Mouse (Mus musculus) midbrain, embryonic 16.5 days (tissue): Measurements from ENCODE around the gene Fgfr2. TPM values are rescaled to one million over a fixed set of nuclear protein-coding genes. Genes with fewer than 3 reads are reported as not detected.
A peak's percentile ranks its signal among the peaks of the same experiment; 100 is the strongest.

Experiments
- ATAC-seq: fragments of 200-750 bp; cut with Nextera tagmentation; 2 replicates; pipeline ENCODE4 v1.8.0; 2017; ENCODE audit warnings: moderate TSS enrichment
- H3K27ac ChIP-seq: fragments of 300-500 bp; sonication (generic); 2 replicates; pipeline ENCODE4 v1.5.1; 2014; ENCODE audit warnings: mild to moderate bottlenecking, low read length, mixed read lengths
- H3K27me3 ChIP-seq: fragments of 300-500 bp; sonication (generic); 2 replicates; pipeline ENCODE4 v1.6.1; 2014; ENCODE audit warnings: low read depth, low read length, mixed read lengths; ENCODE audit not compliant: control insufficient read depth, insufficient read depth
- H3K36me3 ChIP-seq: fragments of 300-500 bp; sonication (generic); 2 replicates; pipeline ENCODE4 v1.6.1; 2014; ENCODE audit warnings: mild to moderate bottlenecking, low read length, moderate library complexity, mixed read lengths; ENCODE audit not compliant: control insufficient read depth, insufficient read depth
- H3K4me1 ChIP-seq: fragments of 300-500 bp; sonication (generic); 2 replicates; pipeline ENCODE4 v1.6.1; 2014; ENCODE audit warnings: mild to moderate bottlenecking, low read length, mixed read lengths; ENCODE audit not compliant: control insufficient read depth, insufficient read depth
- H3K4me2 ChIP-seq: fragments of 300-500 bp; sonication (generic); 2 replicates; pipeline ENCODE4 v1.6.1; 2014; ENCODE audit warnings: mild to moderate bottlenecking, low read length, mixed read lengths
- H3K4me3 ChIP-seq: fragments of 300-500 bp; sonication (generic); 2 replicates; pipeline ENCODE4 v1.5.1; 2014; ENCODE audit warnings: low read depth, mild to moderate bottlenecking, low read length, moderate library complexity, mixed read lengths
- H3K9ac ChIP-seq: fragments of 300-500 bp; sonication (generic); 2 replicates; pipeline ENCODE4 v1.6.1; 2014; ENCODE audit warnings: low read depth, low read length, mixed read lengths
- H3K9me3 ChIP-seq: fragments of 300-500 bp; sonication (generic); replicated peaks from 2 replicates; pipeline ENCODE4 v1.6.1; 2014; ENCODE audit warnings: mild to moderate bottlenecking, low read length, mixed read lengths; ENCODE audit not compliant: control insufficient read depth, poor library complexity, severe bottlenecking
- WGBS: fragments of 180-500 bp; shearing (Covaris S2); extraction: QIAGEN DNeasy Blood & Tissue Kit; methylation state at CpG from one replicate; pipeline ENCODE4 v1.1.7; 2014; 5-methylcytosine and 5-hydroxymethylcytosine counted together
- polyA plus RNA-seq: library from polyadenylated mRNA; unstranded; fragments of >200 nt; fragmentation: Nextera tagmentation; extraction: Ambion mirVana; gene quantifications from 2 replicates; pipeline ENCODE4 v1.2.1, GENCODE M21; 2015

Fgfr2 gene
- polyA plus RNA-seq, 1 experiment from 2014 or later, result 23.8 TPM

DNA sequence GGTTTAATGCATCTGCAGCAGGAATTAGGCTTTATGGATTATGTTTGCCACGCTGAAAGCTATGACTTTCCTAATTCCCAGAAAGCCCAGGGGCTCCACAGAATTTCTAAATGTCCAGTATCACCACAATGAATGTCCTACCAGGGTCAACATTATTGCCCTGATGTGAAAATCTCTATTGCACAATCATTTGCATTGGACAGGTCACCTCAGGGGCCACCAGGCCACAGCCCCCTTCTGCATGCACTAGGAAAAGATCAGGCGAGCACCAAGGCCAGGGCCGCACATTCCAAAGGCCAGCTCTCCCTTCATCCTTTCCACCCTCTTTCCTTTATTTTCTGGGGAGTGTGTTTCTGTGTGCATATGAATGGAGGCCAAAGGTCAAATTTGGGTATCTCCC is 2897.9 kb downstream of the Fgfr2 start:
- Histone ChIP-seq H3K4me2 (no peak overlapping the region), H3K36me3 (no peaks in the 10 kb centered on the region), H3K4me3 (no peak overlapping the region), H3K4me1 (0 out of 2 replicates have a peak, but pooled peaks cover 2% of the 10 kb centered on the region), H3K9me3 (no peaks in the 10 kb centered on the region), H3K9ac (no peak overlapping the region), H3K27ac (no peak overlapping the region), H3K27me3 (no peaks in the 10 kb centered on the region)
- ATAC-seq, result no peak
- 76% methylated on average over 3 of the region's 3 CpGs for WGBS

DNA sequence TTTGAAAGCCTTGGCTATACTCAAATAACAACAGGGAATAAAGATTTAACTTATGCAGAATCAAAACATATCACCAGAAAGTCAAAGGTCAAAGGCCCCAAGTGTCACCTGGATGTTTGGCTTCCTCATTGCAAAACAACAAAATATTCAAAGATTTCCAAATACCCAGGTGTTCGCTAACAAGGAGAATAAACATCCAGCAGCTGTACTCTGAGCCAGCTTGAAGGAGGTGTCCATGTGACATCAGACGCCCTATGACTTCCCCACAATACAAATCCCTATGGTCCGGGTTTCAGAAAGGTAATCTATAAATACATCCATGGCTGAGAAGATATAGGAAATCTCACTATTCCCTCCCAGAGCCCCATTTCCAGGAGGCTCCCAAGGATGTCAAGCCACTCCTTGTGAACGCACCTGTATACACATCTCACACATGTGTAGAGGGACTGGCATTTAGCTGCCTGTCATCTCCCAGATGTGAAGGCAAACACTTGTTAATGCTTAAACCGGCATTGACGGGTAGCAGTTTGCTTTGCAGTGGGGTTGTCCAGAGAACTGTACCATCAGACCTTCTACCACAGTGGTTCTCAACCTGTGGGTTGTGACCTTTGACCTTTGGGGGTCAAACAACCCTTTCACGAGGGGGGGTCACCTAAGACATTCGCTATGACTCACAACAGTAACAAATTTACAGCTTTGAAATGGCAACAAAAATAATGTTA is 2900.4 kb downstream of the Fgfr2 start:
- Histone ChIP-seq H3K4me2 (no peak overlapping the region), H3K9me3 (no peaks in the 10 kb centered on the region), H3K27ac (no peak overlapping the region), H3K36me3 (no peaks in the 10 kb centered on the region), H3K4me3 (no peak overlapping the region), H3K4me1 (0 out of 2 replicates have a peak, but pooled peaks cover 2% of the 10 kb centered on the region), H3K27me3 (no peaks in the 10 kb centered on the region), H3K9ac (no peak overlapping the region)
- WGBS, result 87% methylated on average over 8 of the region's 8 CpGs
- no peak for ATAC-seq

- 0 out of 2 replicates have a peak, but pooled peaks cover 2% of the 10 kb centered on the region for H3K4me1 ChIP-seq
- H3K36me3 ChIP-seq, result no peaks in the 10 kb centered on the region
- H3K9me3 ChIP-seq, result no peaks in the 10 kb centered on the region
- no peak for ATAC-seq
- no peak overlapping the region for H3K4me2 ChIP-seq
- no peak overlapping the region for H3K9ac ChIP-seq
- H3K27me3 ChIP-seq, result no peaks in the 10 kb centered on the region
- H3K4me3 ChIP-seq, result no peak overlapping the region
- no peak overlapping the region for H3K27ac ChIP-seq
- 60% methylated on average over 17 of the region's 17 CpGs for WGBS
Measured at GRCm38 (mm10) chr7:130221661-130222387, 2901.3 kb downstream of the Fgfr2 start.

DNA sequence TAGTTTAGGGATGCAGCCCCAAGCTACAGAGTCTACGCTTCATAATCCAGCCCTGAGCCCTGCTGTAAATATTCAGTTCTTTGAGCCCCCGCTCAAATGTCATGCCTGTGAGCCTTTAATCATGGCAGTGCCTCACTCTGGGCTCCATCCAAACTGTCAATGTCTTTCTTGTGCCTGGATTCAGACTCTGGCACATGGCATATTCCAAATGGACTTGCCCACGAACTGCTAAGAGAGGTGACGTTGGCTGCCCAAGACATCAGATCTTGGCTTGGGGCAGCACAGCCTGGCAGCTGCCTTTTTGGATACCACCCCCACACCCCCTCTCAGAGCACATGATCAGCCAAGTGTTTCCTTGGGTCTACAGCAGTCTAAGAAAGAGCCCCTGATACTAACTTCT is 2902.5 kb downstream of the Fgfr2 start:
- no peaks in the 10 kb centered on the region for H3K36me3 ChIP-seq
- H3K4me3 ChIP-seq, result no peak overlapping the region
- no peak overlapping the region for H3K27ac ChIP-seq
- H3K4me1 ChIP-seq, result peaks cover 4% of the 10 kb centered on the region; the same call in 1 of the 2 replicates
- H3K9ac ChIP-seq, result no peak overlapping the region
- 74% methylated on average over 4 of the region's 4 CpGs for WGBS
- no peaks in the 10 kb centered on the region for H3K9me3 ChIP-seq
- ATAC-seq, result no peak
- no peaks in the 10 kb centered on the region for H3K27me3 ChIP-seq
- no peak overlapping the region for H3K4me2 ChIP-seq

DNA sequence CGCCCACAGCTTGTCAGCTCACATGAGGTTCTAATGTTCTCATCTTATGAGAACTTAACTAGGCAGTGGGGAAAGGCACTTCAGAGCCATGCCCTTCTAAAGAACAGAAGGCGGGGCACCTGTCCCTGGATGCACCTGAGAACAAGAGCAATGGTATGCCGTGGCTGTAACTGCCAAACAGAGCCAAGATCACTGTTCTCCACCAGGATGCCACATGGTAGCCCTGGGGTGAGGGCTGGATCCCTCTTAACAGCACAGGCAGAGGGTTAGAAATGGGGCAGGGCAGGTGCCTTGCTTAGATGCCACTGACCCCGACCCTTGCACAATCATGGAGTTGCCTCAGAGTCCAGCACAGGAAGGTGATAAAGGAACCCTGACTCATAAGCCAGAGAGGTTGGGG is 2903.3 kb downstream of the Fgfr2 start:
- ATAC-seq, result no peak
- Histone ChIP-seq H3K4me3 (no peak overlapping the region), H3K4me1 (peaks cover 10% of the 10 kb centered on the region), H3K36me3 (no peaks in the 10 kb centered on the region), H3K27ac (no peak overlapping the region), H3K9ac (no peak overlapping the region), H3K27me3 (no peaks in the 10 kb centered on the region), H3K9me3 (no peaks in the 10 kb centered on the region), H3K4me2 (no peak overlapping the region)
- whole genome bisulfite sequencing, result 95% methylated on average over 4 of the region's 4 CpGs

DNA sequence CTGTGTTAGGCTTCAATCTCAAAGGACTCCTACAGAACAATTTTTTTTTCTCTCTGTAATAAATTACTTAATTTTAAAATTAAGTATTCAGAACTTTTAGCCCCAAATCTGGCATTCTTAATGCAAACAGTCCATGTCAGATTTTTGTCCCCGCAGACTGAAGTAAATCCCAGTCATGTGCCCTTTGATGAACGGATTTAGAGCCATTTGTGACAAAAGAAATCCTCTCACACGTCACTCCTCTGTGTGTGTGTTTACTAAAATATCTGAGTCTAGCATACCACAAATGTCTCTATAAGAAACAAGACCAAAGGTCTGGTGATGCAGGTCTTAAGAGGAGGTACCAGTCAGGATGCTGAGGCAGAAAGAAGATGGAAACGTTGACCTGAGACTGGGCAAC is 2906.9 kb downstream of the Fgfr2 start:
- Histone ChIP-seq H3K4me3 (no peak overlapping the region), H3K4me1 (peaks cover 13% of the 10 kb centered on the region), H3K36me3 (no peaks in the 10 kb centered on the region), H3K9ac (no peak overlapping the region), H3K9me3 (no peaks in the 10 kb centered on the region), H3K4me2 (no peak overlapping the region), H3K27ac (no peak overlapping the region), H3K27me3 (no peaks in the 10 kb centered on the region)
- ATAC-seq, result no peak
- 12% methylated on average over 4 of the region's 4 CpGs for WGBS

DNA sequence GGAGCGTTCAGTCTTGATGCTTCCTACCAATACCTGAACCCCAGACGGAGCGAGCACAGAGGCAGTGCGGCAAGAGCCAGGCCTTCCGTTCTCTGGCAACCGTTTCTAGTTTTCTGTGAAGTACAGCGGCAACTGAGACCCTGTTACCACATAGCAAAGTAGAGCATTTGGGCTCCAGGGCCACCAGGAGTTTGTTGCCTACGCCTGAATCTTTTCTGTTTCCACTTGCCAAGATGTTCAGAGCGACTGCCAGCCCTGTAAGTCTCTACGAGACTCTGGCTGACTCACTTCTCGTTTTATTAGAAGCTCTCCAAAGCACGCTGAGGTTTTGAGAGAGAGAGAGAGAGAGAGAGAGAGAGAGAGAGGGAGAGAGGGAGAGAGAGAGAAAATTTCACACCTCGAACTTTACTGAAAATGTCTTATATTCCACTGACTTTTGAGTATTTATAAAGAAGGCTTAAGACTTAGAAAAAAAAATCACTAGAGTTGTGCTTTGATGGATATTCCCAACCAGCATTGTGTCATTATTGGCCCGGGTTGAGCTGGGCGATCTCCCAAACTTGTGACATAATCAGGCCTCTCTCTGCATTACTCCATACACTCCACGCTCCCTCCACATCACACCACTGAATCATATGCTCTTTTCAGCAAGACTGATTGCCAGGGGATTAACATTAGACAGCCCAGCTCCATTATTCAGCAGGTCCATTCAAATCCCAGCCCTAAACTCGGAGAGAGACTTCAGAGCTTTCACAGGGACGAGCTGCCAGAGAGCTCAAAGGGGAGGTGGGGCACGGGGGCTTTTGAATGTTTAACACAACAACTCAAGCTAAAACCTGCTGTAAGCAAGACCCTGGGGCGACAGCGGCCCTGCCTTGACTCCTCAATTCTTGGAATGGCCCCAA is 2907.6 kb downstream of the Fgfr2 start:
- H3K4me1 ChIP-seq, result peaks cover 13% of the 10 kb centered on the region
- H3K27me3 ChIP-seq, result no peaks in the 10 kb centered on the region; the same call in 1 of the 2 replicates
- peak overlapping the region; percentile 41; the same call in 1 of the 2 replicates for H3K27ac ChIP-seq
- 18% methylated on average over 21 of the region's 21 CpGs for WGBS
- H3K36me3 ChIP-seq, result no peaks in the 10 kb centered on the region
- no peak overlapping the region for H3K4me2 ChIP-seq
- no peak overlapping the region; the same call in 1 of the 2 replicates for H3K9ac ChIP-seq
- ATAC-seq, result peak; percentile 92
- no peak overlapping the region for H3K4me3 ChIP-seq
- no peaks in the 10 kb centered on the region for H3K9me3 ChIP-seq

DNA sequence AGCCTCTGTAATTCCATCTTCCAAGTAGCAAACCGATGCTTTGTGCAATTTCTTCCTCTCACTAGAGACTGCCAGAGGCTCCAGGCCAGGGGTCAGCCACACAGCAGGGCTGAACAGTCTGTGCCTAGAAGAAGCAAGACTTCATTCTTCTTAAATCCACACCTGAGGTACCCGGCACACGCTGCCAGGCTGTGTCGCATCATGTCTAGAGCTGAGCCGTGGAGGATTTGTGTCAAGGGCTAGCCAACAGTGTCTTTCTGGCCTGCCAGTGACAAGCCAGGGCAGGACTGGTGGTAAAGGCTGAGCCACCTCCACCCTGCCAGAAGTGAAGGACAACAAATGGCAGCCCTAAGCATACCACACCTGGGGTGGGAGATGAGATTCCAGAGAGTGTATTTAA is 2910.0 kb downstream of the Fgfr2 start:
- ATAC-seq, result no peak
- WGBS, result 77% methylated on average over 5 of the region's 5 CpGs
- H3K9ac ChIP-seq, result no peak overlapping the region
- no peaks in the 10 kb centered on the region for H3K36me3 ChIP-seq
- H3K9me3 ChIP-seq, result no peaks in the 10 kb centered on the region
- no peak overlapping the region for H3K4me2 ChIP-seq
- no peak overlapping the region for H3K27ac ChIP-seq
- no peak overlapping the region for H3K4me3 ChIP-seq
- peaks cover 13% of the 10 kb centered on the region for H3K4me1 ChIP-seq
- no peaks in the 10 kb centered on the region; the same call in 1 of the 2 replicates for H3K27me3 ChIP-seq
